Mouse (Mus musculus) thymus, postnatal 36 days (tissue): ENCODE measurements around the gene Cbx5.
"Not testable (repeated sequence)": the region's sequence is repeated elsewhere in the genome, so short reads cannot be mapped to it uniquely, and the experiment has no call there.

ENCODE experiments used
- DNase-seq, 2 experiments: peaks; one replicate each; pipeline ENCODE4 v3.0.0; 2022; ENCODE audit warnings: mixed read lengths in 2 of 2

Gene Cbx5

DNA sequence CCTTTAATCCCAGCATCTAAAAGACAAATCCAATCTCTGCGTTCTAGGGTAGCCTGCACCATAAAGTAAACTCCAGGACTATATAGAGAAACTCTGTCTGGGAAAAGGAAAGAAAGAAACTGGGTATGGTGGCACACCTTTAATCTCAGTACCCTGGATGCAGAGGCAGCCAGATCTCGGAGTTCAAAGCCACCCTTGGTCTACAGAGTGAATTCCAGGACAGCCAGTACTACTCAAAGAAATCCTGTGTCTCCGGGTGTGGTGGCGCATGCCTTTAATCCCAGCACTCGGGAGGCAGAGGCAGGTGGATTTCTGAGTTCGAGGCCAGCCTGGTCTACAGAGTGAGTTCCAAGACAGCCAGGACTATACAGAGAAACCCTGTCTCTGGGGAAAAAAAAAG lies 9.9 kb upstream of the Cbx5 start:
- not testable (repeated sequence) for DNase-seq

DNA sequence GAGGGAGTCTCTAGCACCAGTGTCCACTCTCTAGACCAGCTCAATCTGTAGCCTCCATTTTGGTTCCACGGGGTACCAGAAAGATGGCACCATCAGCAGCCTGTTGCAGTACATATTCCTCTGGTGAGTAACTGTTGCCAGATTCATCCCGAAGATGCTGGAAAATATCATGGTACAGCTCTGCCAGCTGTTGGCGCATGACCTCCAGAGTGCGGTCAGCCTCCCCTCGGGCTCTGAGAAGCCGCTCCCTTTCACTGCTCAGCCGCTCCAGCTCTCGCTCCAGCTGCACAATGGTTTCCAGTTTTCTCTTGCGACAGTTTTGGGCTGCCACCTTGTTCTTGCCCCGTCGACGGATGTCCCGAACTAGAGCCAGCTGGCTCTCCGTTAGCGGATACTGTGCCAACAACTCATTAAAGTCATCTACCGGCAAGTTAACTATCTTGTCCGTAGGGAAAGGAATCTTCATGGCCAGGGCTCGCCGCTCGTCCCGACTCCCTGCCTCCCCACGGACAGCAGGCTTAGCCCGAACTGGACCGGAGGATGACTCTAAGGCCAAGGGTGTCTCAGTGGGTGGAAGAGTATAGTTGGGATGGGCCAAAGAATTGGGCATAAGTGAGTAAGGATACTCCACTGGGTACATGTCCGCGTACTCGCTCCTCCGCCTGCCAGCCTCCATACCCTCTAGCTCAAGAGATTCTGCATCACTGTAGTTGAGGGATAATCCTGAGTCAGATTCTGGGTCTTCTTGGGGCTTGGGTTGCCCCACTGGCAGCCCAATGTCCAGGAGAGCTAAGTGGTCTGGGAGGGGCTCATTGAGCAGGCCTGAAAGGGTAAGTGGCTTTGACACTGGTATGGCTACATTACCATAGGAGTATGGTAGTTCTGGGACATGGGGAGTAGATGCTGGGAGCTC lies 9.0 kb upstream of the Cbx5 start:
- DNase-seq = no peak

DNA sequence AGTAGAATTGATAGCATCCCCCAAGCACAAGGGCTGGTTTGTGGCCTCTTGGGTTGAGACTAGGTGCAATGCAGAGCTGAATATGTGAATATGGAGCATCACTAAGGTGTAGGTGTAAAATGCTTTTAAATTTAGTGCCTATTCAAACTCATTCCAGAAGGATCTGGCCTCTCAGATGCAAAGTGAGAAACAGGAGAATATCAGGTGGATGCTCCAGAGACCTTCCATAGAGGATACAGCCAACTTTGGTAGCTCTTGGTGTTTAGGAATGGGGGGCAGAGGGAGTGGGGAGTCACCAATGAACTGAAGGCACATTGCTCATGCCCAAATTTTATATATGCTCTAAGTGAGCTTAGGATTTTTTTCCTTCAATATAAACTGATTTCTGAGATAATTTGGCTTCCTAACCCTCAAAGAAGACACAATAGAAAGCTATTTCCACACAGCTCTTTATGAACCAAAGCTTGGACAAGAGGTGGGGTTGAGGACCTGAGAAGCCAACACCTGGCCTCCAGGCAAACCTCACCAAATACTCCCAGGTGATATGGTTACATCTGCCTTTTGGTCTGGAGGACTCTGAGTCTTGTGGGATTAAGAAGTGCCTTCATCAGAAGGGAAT lies 8.3 kb upstream of the Cbx5 start:
- DNase-seq = no peak

- no peak for DNase-seq
Observed at GRCm38 (mm10) chr15:103247078-103247781, 7.6 kb upstream of the Cbx5 start.

DNA sequence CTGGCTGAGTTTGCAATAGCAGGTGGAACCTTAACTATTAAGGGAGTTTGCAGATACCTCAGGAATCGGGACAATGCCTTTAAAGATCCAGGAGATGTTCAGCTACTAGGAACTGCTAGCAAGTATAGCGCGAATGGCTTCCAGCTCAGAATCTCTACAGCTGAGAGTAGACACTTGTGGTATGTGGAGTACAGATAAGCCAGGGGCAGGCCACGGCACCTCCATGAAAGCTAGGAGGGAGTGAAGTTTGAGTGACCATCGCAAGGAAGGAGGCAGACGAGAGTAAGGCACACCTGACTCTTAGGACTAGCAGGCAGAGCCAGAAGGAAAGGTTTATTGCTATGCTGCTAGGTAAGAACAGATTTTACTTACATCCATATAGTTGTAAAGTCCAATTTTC lies 6.0 kb upstream of the Cbx5 start:
- no peak for DNase-seq

GRCm38 (mm10) chr15:103242885-103243284 lies 3.3 kb upstream of the Cbx5 start:
- DNase-seq = no peak

DNA sequence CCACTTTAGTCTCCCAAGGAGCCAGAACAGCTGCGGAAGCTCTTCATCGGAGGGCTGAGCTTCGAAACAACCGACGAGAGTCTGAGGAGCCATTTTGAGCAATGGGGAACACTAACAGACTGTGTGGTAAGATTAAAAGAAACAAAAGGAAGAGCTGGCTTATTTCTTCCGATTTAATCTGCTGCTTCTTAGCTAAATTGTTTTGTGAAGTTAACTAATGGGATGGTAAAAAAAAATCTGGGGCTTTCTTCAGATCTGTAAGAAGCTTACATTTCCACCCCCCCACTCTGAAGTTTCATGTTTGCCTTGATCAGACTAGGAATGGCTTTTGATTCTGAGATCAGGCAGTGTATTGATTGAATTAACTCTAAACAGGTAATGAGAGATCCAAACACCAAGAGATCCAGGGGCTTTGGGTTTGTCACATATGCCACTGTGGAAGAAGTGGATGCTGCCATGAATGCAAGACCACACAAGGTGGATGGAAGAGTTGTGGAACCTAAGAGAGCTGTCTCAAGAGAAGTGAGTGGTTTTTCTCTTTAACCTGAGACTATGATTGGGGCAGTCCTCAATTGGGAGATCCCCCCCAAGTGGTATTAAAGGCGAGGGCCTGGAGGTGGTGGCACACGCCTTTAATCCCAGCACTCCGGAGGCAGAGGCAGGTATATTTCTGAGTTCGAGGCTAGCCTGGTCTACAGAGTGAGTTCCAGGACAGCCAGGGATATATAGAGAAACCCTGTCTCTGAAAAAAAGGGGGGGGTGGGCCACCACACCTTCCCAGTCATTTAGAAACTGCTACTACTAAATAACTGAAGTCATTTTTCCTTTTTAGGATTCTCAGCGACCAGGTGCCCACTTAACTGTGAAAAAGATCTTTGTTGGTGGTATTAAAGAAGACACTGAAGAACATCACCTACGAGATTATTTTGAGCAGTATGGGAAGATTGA lies 1.7 kb upstream of the Cbx5 start:
- not testable (repeated sequence) for DNase-seq

DNA sequence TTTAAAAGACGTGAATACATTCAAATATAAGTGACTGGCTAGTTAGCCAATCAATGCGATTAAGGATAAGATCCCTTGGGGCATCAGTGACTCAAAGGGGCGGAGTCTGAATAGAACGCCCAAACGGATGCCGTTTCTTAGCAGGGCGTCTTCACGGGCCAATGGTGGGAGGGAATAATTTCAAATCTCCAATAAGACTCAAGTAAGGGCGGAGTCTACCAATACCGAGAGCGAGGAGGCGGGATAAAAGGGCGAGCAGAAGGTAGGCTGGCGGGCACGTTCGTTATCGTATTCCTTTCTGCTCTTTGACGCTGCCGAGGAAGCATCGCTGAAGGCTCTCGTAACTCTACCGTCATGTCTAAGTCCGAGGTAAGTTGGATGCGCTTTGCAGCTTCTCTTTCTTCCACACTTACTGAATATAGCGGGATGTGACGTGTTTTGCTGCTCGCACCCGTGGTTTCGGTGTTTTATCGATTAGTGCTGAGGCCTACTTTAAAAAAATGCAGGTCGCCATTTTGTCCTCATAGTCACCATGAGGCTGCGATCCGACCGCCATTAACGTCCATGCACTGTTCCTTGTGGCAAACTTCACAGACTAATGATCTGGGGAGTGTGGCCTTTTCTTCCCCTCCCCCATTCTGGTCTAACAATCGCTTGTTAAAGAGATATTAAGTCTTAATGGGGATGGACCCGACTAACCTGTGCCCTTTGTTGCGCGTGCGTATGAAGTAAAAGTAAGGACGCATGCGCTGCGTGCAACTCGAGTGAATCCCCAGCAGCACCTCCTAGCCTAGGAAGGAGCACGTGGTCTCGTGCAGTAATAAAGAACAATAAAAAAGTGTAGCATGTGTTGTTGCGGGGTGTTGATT lies 778 bp upstream of the Cbx5 start, which contains the start of gene Hnrnpa1:
TSS of gene Hnrnpa1 (plus strand) at position 273 of the 869 bp plus-strand sequence.
- peak; percentile 87 to 93 for DNase-seq

GRCm38 (mm10) chr15:103239130-103239684 lies 409 bp downstream of the Cbx5 start:
- peak; percentile 85 to 93 for DNase-seq

- no peak for DNase-seq
Observed at GRCm38 (mm10) chr15:103237295-103237694, 2.3 kb downstream of the Cbx5 start.

DNA sequence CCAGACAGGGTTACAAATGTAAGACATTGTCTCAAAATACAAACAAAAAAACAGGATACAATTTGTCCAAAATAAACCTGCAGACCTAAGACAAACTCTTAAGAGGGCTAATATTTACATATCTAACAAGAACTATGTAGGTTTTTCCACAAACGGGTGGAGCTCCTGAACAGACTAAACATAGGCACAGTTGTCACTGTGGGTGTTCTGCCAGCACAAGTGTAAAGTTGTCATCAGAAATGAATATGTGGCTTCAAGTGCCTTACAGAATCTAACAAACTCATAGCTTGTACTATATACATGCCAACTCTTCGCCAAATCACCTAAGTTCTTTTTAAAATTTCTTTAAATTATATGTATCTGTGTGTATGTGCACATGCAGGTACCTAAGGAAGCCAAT lies 6.5 kb downstream of the Cbx5 start:
- no peak for DNase-seq

DNA sequence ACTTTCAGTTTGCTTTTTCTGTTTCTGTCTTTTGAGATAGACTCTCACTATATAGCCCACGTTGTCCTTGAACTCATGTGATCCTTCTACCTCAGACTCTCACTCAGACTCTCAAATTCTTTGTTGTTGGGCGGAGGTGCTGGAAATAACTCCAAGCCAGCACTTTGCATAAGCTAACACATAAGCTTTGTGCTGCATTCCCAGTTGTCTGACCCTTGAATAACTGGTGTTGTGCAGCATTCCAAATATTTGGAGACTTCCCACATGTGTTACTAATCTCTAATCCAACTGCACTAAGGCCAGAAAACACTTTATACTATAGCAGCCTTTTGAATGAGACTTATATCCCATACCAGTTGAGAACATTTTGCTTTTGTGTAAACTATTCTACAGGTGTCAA lies 10.7 kb downstream of the Cbx5 start:
- no peak for DNase-seq

DNA sequence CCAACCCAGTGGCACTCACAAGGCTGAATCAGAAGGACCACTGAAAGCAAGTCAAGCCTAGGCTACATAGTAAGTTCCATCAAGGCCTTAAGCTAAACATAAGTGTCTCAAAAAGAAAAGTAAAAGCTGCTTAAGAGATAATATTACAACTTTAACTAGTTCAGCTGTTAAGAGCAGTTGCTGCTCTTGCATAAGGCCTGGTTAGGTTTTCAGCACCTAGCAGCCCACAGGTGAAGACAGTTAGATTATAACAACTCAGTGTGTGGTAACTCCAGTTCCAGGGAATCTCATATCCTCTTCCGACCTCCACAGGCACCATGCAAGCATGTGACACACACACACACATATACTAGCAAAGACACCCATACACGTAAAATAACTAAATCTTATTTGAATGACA lies 12.0 kb downstream of the Cbx5 start:
- no peak for DNase-seq

GRCm38 (mm10) chr15:103227022-103227421 lies 12.6 kb downstream of the Cbx5 start:
- no peak for DNase-seq

DNA sequence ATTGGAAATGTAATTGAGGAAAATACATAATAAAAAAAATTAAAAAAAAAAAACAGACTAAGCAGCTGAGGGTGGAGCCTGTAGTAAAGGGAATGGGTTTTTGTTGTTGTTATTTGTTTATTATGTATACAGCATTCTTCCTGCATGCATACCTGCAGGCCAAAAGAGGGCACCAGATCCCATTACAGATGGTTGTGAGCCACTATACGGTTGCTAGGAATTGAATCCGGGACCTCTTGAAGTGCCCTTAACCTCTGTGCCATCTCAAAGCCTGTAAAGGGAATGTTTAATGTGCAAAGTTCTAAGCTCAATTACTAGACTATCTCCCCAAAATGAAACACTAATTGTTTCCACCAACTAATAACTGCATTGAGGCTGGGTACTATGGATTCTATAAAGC lies 15.5 kb downstream of the Cbx5 start:
- no peak for DNase-seq

DNA sequence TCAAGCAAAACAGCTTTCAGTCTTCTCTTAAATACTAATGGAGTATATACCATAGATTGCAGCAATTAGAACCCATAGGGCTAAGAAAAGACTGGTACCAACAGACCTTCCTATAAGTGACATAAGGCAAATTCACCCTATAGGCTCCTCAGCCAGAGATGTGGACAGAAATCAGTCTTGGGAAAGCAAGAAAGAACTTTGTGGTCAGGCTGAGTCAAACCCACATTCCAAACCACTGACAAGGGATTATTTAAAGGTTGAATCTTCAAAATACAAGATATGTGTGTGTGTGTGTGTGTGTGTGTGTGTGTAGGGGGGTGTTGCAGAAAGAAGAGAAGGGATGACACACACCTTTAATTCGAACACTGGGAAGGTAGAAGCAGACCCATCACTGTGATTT lies 18.2 kb downstream of the Cbx5 start:
- DNase-seq = no peak

DNA sequence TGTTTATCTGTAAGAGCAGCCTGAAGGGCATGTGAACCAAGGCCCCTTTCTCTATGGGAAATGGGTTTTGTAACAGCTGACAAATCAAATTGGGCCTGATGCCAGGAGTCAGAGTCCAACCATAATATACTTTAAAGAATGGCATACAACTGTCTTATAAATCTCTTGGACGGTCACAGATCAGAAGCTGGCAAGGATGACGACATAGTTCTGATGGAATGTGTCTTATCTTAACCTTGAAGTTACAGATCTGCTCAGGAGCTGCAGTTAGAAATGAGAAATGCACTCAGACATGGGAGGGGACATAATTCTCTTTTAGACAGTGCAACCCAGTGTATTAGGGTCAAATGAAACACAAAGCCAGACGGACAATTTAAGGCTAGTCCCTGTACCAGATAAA lies 18.8 kb downstream of the Cbx5 start:
- no peak for DNase-seq

GRCm38 (mm10) chr15:103216052-103216451 lies 23.6 kb downstream of the Cbx5 start:
- DNase-seq = no peak

- peak; percentile 88 to 95 for DNase-seq
Observed at GRCm38 (mm10) chr15:103214971-103215907, 24.4 kb downstream of the Cbx5 start.

DNA sequence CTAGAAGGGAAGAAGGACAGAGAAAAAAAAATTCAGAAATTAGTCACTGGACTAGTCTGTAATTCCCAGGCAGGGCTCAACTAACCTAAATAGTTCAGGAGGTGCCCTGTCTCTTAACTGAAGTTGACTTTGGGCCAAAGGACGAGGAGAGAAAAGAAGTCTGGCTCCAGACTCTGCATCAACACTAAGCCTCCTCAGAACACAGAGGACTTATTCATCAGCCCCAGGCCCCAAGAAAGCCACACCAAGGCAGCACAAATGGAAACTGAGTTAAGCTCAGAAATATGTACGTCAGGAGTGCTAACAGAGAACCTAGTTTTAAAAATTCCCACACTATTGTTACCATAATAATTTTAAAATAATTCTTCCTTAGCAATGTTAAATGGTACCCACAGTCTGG lies 25.5 kb downstream of the Cbx5 start:
- DNase-seq = no peak
